Mouse (Mus musculus) cerebellum, adult 9-10 months (tissue): Measurements from ENCODE around the gene Fem1b.

Experiments used
- DNase-seq: peaks from one replicate; pipeline ENCODE4 v3.0.0; 2022

Gene Fem1b

DNA sequence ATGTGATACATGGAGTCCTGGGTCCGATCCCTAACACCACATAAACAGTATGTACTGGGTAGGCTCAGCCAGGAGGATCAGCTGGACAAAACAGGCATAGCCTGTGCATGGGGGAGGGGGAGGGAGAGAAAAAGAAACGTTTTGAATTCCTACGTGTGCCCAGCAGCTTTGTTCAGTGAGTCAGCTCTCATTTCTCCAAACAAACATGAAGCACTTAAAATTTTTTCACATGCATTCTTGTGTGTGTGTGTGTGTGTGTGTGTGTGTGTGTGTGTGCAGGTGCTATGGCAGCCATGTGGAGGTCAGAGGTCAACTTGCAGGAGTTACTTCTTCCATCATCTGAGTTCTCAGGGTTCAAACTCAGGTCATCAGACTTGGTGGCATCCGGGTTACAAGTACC lies 36.3 kb downstream of the Fem1b start:
- DNase-seq, result no peak

DNA sequence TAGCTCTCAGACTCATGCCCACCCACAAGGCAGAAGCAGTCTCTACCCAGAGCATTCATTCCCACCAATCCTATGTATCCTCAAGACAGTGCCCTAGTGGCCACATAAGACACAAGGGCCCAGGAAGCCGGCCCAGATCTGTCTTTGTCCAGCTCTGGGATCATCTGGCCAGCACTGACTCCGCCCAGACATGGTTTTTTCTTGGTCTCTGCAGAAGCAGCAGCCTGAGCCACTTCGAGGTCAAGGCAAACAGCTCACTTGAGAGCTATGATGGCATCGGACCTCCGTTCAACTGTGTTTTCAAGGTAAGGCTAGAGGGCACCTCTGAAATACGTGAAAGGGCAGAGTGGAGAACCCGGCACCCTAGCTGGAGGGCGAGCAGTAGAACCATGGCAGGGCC lies 39.0 kb downstream of the Fem1b start:
- no peak for DNase-seq

DNA sequence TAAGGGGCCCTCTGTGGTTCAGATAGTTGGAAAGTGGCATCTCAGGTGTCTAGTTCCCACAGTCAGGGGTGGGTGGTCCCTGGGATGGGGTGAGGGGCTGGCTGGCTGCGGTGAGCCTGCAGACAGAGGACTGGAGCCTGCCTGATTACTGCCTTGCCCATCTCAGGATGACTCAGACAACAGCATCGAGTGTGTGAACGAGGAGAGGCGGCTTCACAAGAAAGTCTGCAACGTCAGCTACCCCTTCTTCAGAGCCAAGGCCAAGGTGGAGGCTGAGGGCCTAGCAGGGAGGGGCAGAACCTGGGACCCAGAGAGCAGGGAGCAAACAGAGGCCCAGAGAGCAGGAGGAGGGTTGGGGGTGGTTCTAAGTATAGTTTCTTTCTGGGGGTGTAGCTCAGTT lies 43.4 kb downstream of the Fem1b start:
- no peak for DNase-seq

DNA sequence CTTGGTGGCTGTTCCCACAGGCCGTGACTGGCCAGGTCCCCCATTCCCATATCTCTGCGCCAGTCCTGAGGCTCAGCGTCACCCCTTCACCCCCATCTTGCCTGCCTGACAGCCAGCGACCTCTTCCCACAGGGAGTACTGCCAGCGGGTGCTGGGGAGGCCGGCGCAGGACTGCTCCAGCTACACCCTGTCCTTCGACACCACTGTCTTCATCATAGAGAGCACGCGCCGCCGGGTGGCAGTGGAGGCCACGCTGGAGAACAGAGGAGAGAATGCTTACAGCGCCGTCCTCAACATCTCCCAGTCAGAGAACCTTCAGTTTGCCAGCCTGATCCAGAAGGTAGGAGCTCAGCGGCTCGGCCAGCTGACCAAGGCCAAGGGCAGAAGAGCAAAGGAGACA lies 44.3 kb downstream of the Fem1b start:
- DNase-seq, result no peak

DNA sequence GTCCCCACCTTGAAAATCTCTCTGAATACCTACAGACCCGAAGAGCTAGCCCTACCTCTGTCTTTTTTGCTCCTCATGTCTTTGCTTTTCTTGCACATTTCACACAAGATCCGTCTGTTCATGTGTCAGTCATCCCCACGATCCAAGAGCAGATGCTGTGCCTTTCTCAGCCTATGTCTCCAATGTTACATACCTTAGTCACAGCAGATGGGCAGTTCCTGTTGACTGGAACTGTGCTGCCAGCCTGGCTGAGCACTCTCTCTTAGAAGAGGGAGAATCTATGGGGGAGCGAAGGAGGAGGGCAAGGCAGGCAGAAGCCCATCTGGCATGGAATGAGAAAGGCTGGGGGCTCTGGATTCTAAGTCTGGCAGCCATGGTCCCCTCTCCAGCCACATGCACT lies 46.4 kb downstream of the Fem1b start:
- DNase-seq, result no peak

GRCm38 (mm10) chr9:62763478-62763877 lies 48.3 kb downstream of the Fem1b start:
- no peak for DNase-seq

- no peak for DNase-seq
Observed at GRCm38 (mm10) chr9:62759601-62760000, 52.1 kb downstream of the Fem1b start.

DNA sequence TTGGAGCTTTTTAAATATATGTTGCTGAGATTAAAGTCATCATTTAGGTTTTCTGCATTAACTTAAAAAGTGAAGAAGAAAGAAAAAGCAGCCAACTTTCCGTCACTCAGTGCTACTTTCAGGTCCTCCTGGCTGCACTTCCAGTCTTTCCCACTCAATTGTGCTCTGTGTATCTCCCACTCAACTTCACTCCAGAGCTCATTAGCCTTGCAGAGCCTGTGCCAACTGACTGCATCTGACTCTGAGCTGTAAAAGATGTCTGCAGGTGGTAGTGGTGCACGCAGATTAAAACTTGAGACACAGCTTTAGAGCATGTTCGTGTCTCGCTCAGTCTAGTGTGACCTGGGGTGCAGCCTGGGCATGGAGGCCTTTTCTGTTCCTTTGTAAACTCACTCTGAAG lies 53.4 kb downstream of the Fem1b start:
- no peak for DNase-seq

- DNase-seq, result no peak
Observed at GRCm38 (mm10) chr9:62750381-62750780, 61.4 kb downstream of the Fem1b start.

DNA sequence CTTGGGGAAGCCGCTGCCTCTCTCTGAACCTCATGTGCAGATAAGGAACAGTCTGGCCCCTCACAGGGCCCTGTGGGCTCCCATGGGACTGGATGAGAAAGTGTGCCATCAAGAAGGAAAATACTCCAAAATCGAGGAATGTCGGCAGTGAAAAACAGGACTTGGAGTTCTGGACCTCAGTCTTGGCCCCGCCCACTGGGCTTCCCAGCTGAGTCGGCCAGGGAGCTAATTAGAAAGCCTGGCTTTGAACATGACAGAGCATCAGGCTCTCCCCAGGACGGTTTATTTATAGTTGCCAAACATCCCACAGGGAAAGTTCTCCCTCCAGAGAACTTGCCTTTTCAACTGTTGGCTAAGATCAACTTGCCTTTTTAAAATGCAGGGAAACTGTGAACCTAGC lies 62.1 kb downstream of the Fem1b start:
- no peak for DNase-seq

GRCm38 (mm10) chr9:62746646-62747045 lies 65.1 kb downstream of the Fem1b start:
- DNase-seq, result no peak

DNA sequence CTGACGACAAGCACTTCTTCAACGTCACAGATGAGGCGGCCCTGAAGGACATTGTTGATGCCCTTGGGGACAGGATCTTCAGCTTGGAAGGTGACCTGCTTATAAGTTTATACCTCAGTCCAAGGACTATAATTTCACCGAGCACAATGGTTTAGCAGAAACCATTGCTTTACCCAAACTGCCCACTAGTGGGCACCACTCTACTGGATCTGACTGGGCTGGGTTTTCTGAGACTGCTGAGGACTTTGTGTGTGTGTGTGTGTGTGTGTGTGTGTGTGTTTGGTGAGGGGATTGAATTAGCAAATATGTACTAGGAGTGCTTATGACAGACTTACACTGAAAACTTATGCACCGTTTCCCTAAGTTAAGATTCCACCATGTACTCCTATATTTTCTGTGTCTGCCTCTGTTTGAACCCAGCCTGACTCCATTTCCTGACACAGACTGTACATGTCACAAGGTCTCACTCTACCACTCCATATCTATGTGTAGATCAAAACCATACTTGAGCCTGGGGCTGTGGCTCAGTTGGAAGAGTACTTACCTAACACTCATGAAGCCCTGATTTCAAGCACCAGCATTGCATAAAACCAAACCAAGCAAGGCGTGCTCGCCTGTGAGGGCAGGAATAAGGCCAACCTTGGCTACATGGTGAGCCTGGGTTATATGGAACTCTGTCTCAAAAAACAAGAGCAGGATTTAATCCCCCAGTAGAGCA lies 67.0 kb downstream of the Fem1b start:
- peak; percentile 30 for DNase-seq
